Mouse (Mus musculus): Measurements from ENCODE around the gene H2-DMb2. TPM values are rescaled to one million over a fixed set of nuclear protein-coding genes. Genes with fewer than 3 reads are reported as not detected.
"Not testable (repeated sequence)": the region's sequence is repeated elsewhere in the genome, so short reads cannot be mapped to it uniquely, and the experiment has no call there.

Gene H2-DMb2
- polyA plus RNA-seq, 1 experiment from 2014 or later = 0.18 TPM

DNA sequence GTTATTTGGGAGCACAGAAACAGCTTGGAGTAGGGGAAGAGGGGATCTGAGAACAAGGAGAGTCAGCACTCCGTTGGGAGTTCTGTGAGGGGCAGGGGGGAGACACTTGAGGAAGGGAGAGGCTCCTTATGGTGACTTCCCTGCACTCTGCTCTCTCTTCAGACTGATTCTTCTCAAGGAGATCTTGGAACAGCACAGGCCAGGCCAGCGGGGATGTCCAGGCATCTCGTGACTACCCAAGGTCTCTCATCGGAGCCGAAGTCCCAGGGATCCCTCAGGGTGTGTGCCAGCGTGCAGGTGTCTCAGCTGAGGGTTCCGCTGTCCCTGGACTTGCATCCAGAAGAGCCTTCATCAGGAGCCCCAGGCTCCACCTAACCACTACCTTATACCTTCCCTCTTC is 4.5 kb upstream of the H2-DMb2 start:
- ATAC-seq (no peak), DNase-seq (ENCODE audit: low spot score) (no peak)
- H3K4me2 ChIP-seq (ENCODE audit: low read length) = no peak overlapping the region
- H3K9ac ChIP-seq (ENCODE audit: low read length) = no peak overlapping the region
- no peak overlapping the region for H3K4me3 ChIP-seq (ENCODE audit: low read depth, low read length)
- H3K36me3 ChIP-seq (ENCODE audit: control insufficient read depth, insufficient read depth, low read length) = no peaks in the 10 kb centered on the region
- 74% methylated on average over 7 of the region's 7 CpGs for WGBS
- H3K27me3 ChIP-seq (replicated peaks; ENCODE audit: control insufficient read depth, insufficient read depth, low read length) = peaks cover 41% of the 10 kb centered on the region
- no peak overlapping the region for H3K27ac ChIP-seq (ENCODE audit: low read depth, low read length)
- no peaks in the 10 kb centered on the region for H3K4me1 ChIP-seq (ENCODE audit: control insufficient read depth, insufficient read depth, low read length)
- H3K9me3 ChIP-seq (replicated peaks; ENCODE audit: control insufficient read depth, low read length) = no peaks in the 10 kb centered on the region

DNA sequence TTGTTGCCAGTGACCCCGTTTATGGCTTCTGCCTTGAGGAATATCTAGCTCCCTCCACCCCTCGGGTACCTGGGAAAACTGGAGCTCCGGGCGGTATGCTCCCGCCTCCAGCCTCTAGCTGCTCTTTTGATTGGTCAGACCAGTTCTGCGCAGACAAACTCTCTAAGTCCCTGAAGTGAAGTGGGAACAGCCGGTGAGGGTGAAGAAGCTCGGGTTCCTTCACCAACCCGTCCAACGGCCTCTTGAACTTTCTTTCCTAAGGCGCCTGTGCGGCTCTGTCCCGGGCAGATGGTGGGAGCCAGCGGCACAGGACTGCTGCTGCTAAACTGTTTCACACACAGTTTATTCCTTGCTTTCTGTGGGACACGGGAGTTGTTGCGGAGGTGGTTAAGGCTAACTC is 3.7 kb upstream of the H2-DMb2 start:
- H3K36me3 ChIP-seq (ENCODE audit: control insufficient read depth, insufficient read depth, low read length) = no peaks in the 10 kb centered on the region
- ATAC-seq = no peak
- H3K9me3 ChIP-seq (replicated peaks; ENCODE audit: control insufficient read depth, low read length) = no peaks in the 10 kb centered on the region
- peak; percentile 38 for DNase-seq (ENCODE audit: low spot score)
- peak overlapping the region; percentile 46 for H3K4me2 ChIP-seq (ENCODE audit: low read length)
- peak overlapping the region; percentile 21; the same call in 1 of the 2 replicates for H3K9ac ChIP-seq (ENCODE audit: low read length)
- WGBS = 1% methylated on average over 16 of the region's 16 CpGs
- H3K4me3 ChIP-seq (ENCODE audit: low read depth, low read length) = peak overlapping the region; percentile 14
- no peak overlapping the region for H3K27ac ChIP-seq (ENCODE audit: low read depth, low read length)
- no peaks in the 10 kb centered on the region for H3K4me1 ChIP-seq (ENCODE audit: control insufficient read depth, insufficient read depth, low read length)
- H3K27me3 ChIP-seq (replicated peaks; ENCODE audit: control insufficient read depth, insufficient read depth, low read length) = peaks cover 41% of the 10 kb centered on the region

DNA sequence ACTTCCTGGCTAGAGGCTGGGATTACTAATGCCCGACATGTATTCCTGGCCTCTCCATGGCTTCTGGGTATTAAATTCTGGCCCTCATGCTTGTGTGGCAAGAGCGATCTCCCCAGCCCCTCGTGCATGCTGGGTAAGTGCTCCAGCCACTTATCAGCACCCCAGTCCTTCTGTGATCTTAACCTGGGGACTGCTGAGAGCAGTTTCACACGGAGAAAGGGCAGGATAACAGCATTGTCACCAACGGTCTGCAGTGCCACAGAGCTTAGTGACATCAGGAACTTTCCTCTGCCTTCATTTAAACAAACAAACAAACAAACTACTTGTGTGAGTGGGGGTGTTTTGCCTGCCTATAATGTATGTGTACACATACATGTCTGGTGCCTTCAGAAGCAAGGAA is 2.9 kb upstream of the H2-DMb2 start:
- H3K27me3 ChIP-seq (replicated peaks; ENCODE audit: control insufficient read depth, insufficient read depth, low read length) = peaks cover 41% of the 10 kb centered on the region
- DNase-seq (ENCODE audit: low spot score) = no peak

DNA sequence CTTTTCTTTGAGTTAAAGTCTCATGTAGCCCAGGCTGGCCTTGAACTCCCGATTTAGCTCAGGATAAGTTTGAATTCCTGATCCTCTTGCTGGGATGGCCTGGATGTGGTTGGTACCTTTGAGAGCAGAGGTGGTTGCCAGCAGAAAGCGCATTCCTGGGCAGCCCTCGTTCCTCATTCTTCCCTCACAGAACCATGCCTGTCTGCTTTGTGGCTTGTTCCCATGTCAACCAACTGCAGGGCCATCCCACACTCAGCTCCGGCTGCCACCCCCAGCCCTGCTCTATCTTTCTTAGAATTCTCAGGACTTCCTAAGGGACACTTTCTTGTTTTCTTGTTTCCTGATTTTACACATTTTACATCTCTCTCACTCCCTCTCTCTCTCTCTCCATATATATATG is 1.7 kb upstream of the H2-DMb2 start:
- Histone ChIP-seq H3K4me1 (ENCODE audit: control insufficient read depth, insufficient read depth, low read length) (no peaks in the 10 kb centered on the region), H3K27ac (ENCODE audit: low read depth, low read length) (no peak overlapping the region), H3K4me2 (ENCODE audit: low read length) (no peak overlapping the region), H3K9me3 (replicated peaks; ENCODE audit: control insufficient read depth, low read length) (no peaks in the 10 kb centered on the region), H3K27me3 (replicated peaks; ENCODE audit: control insufficient read depth, insufficient read depth, low read length) (peaks cover 41% of the 10 kb centered on the region), H3K36me3 (ENCODE audit: control insufficient read depth, insufficient read depth, low read length) (no peaks in the 10 kb centered on the region), H3K9ac (ENCODE audit: low read length) (no peak overlapping the region), H3K4me3 (ENCODE audit: low read depth, low read length) (no peak overlapping the region)
- ATAC-seq (no peak), DNase-seq (ENCODE audit: low spot score) (no peak)
- 47% methylated on average over 4 of the region's 4 CpGs for WGBS

More for the DNA sequence above, 2.9 kb upstream of the H2-DMb2 start:
- H3K9me3 ChIP-seq (replicated peaks; ENCODE audit: control insufficient read depth, low read length) = no peaks in the 10 kb centered on the region
- no peaks in the 10 kb centered on the region for H3K4me1 ChIP-seq (ENCODE audit: control insufficient read depth, insufficient read depth, low read length)
- ATAC-seq = no peak
- 14% methylated on average over 5 of the region's 5 CpGs for WGBS
- no peak overlapping the region for H3K4me3 ChIP-seq (ENCODE audit: low read depth, low read length)
- H3K27ac ChIP-seq (ENCODE audit: low read depth, low read length) = no peak overlapping the region
- H3K4me2 ChIP-seq (ENCODE audit: low read length) = no peak overlapping the region
- no peak overlapping the region for H3K9ac ChIP-seq (ENCODE audit: low read length)
- no peaks in the 10 kb centered on the region for H3K36me3 ChIP-seq (ENCODE audit: control insufficient read depth, insufficient read depth, low read length)

DNA sequence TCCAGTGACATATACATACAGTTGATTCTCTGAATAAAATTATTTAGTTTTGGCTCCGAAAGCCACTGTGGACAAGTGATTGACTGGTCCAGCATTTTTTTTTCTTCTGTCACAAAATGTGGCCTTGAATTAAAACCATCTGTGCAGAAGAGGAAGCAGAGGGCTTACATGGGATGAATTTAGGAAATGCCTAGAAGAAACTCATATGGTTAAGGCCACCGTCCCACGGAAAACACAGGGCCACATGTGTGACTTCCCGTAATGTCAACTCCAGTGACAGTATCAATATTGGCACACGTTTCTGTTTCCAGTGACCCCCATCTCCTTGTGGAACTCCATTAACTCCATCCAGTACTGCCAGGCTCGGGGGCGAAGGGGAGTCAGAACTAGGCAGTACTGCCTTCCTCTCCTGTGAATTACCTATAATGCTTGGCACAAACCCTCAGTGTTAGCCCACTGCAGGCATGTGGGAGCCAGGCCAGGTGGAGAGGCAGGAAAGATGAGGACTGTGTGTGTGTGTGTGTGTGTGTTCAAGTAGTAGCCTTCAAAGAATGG is 574 bp upstream of the H2-DMb2 start:
- WGBS = 90% methylated on average over 7 of the region's 7 CpGs

DNA sequence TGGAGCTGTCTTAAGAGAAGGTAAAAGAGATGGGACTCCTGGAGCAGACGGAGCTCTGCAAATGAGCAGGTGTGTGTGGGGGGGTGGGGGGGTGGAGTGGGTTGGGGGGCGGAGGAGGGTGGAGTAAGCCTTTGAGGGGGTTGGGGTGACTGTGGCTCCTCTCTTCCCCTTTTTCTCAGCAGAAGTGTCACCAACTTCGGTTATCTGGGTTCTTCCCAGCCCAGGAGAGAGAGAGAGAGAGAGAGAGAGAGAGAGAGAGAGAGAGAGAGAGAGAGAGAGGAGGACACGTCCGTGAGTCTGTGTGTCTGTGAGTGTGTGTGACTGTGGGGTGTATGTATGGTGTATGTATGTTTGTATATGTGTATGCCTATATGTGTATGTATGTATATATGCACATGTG is 354 bp downstream of the H2-DMb2 start:
- no peak for DNase-seq (ENCODE audit: low spot score)
- H3K4me2 ChIP-seq (ENCODE audit: low read length) = no peak overlapping the region
- no peak for ATAC-seq
- H3K9ac ChIP-seq (ENCODE audit: low read length) = no peak overlapping the region
- no peak overlapping the region for H3K4me3 ChIP-seq (ENCODE audit: low read depth, low read length)
- WGBS = 68% methylated on average over 5 of the region's 5 CpGs
- H3K4me1 ChIP-seq (ENCODE audit: control insufficient read depth, insufficient read depth, low read length) = no peaks in the 10 kb centered on the region
- H3K27ac ChIP-seq (ENCODE audit: low read depth, low read length) = no peak overlapping the region
- no peaks in the 10 kb centered on the region for H3K9me3 ChIP-seq (replicated peaks; ENCODE audit: control insufficient read depth, low read length)
- H3K36me3 ChIP-seq (ENCODE audit: control insufficient read depth, insufficient read depth, low read length) = no peaks in the 10 kb centered on the region
- peaks cover 31% of the 10 kb centered on the region for H3K27me3 ChIP-seq (replicated peaks; ENCODE audit: control insufficient read depth, insufficient read depth, low read length)

More for the DNA sequence above, 574 bp upstream of the H2-DMb2 start:
- no peak overlapping the region for H3K4me3 ChIP-seq (ENCODE audit: low read depth, low read length)
- peaks cover 38% of the 10 kb centered on the region for H3K27me3 ChIP-seq (replicated peaks; ENCODE audit: control insufficient read depth, insufficient read depth, low read length)
- H3K9me3 ChIP-seq (replicated peaks; ENCODE audit: control insufficient read depth, low read length) = no peaks in the 10 kb centered on the region
- H3K4me2 ChIP-seq (ENCODE audit: low read length) = no peak overlapping the region
- H3K27ac ChIP-seq (ENCODE audit: low read depth, low read length) = no peak overlapping the region
- H3K9ac ChIP-seq (ENCODE audit: low read length) = no peak overlapping the region
- H3K4me1 ChIP-seq (ENCODE audit: control insufficient read depth, insufficient read depth, low read length) = no peaks in the 10 kb centered on the region
- no peak for ATAC-seq
- no peaks in the 10 kb centered on the region for H3K36me3 ChIP-seq (ENCODE audit: control insufficient read depth, insufficient read depth, low read length)
- DNase-seq (ENCODE audit: low spot score) = no peak

DNA sequence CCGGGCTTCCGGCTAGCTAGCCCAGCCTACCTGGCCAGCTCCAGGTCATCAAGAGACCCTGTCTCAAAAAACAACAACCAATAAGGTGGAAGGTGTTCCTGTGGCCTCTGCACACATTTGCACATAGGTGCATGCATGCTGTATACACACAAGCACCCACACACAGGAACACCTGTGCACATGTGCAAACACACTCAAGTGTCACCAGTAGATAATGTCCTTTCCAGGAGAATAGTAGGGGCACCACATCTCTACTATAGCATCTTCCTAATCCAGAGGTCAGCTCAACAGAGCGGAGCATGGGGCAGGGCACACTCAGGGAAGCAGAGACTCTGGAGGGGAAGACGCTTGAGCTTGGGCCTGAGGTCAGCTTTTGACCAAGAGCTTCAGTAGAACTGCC is 1.1 kb downstream of the H2-DMb2 start:
- H3K27me3 ChIP-seq (replicated peaks; ENCODE audit: control insufficient read depth, insufficient read depth, low read length) = peaks cover 23% of the 10 kb centered on the region
- 89% methylated on average over 3 of the region's 4 CpGs for WGBS
- not testable (repeated sequence) for H3K9ac ChIP-seq (ENCODE audit: low read length); H3K27ac ChIP-seq (ENCODE audit: low read depth, low read length); H3K4me1 ChIP-seq (ENCODE audit: control insufficient read depth, insufficient read depth, low read length); H3K4me3 ChIP-seq (ENCODE audit: low read depth, low read length); H3K4me2 ChIP-seq (ENCODE audit: low read length); DNase-seq (ENCODE audit: low spot score); H3K36me3 ChIP-seq (ENCODE audit: control insufficient read depth, insufficient read depth, low read length); ATAC-seq; H3K9me3 ChIP-seq (replicated peaks; ENCODE audit: control insufficient read depth, low read length)

DNA sequence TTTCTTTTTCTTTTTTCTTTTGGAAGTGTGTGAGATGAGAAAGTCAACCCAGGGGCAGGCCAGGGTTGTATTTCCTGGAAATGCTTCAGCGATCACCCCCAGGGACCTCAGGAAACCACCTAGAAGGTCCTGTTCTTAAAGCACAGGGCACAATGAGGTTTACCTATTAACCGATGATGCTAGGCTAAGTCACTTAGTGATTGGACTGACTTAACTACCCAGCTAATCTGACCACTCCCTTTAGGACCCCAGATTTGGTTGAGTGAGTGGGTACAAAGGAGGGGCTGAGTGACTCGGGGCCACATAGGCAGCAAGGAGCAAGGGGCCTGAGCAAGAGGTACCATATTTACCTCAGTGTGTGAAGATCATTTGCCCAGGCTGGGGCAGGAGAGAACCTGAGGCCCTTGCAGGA is 1.9 kb downstream of the H2-DMb2 start:
- Histone ChIP-seq H3K4me1 (ENCODE audit: control insufficient read depth, insufficient read depth, low read length) (no peaks in the 10 kb centered on the region), H3K4me3 (ENCODE audit: low read depth, low read length) (no peak overlapping the region), H3K9me3 (replicated peaks; ENCODE audit: control insufficient read depth, low read length) (no peaks in the 10 kb centered on the region), H3K27me3 (replicated peaks; ENCODE audit: control insufficient read depth, insufficient read depth, low read length) (peaks cover 16% of the 10 kb centered on the region), H3K27ac (ENCODE audit: low read depth, low read length) (no peak overlapping the region), H3K4me2 (ENCODE audit: low read length) (no peak overlapping the region), H3K9ac (ENCODE audit: low read length) (no peak overlapping the region), H3K36me3 (ENCODE audit: control insufficient read depth, insufficient read depth, low read length) (no peaks in the 10 kb centered on the region)
- no peak for DNase-seq (ENCODE audit: low spot score)
- ATAC-seq = no peak
- WGBS = 69% methylated on average over 3 of the region's 3 CpGs

DNA sequence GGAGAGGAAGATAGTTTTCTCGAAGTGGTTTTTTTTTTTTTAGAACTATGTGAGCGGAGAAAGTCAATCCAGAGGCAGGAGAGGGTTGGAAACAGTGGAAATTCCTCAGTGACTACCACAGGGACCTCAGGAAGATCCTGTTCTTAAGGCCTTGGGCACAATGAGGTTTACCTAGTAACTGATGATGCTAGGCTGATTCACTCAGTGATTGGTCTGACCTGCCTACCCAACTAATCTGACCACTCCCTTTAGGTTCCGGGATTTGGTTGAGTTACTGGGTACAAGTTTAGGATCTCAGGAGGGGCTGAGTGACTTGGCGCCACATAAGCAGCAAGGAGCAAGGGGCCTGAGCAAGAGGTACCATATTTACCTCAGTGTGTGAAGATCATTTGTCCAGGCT is 9.8 kb downstream of the H2-DMb2 start, which contains the start of gene H2-DMb1:
Gene H2-DMb1 (plus strand): TSS at position 150 of the 400 bp plus-strand sequence.
- Histone ChIP-seq H3K4me1 (ENCODE audit: control insufficient read depth, insufficient read depth, low read length) (no peaks in the 10 kb centered on the region), H3K36me3 (ENCODE audit: control insufficient read depth, insufficient read depth, low read length) (no peaks in the 10 kb centered on the region), H3K9ac (ENCODE audit: low read length) (no peak within 1 kb of the TSS), H3K9me3 (replicated peaks; ENCODE audit: control insufficient read depth, low read length) (no peaks in the 10 kb centered on the region), H3K4me3 (ENCODE audit: low read depth, low read length) (no peak within 1 kb of the TSS), H3K4me2 (ENCODE audit: low read length) (no peak within 1 kb of the TSS), H3K27ac (ENCODE audit: low read depth, low read length) (no peak within 1 kb of the TSS), H3K27me3 (replicated peaks; ENCODE audit: control insufficient read depth, insufficient read depth, low read length) (no peaks in the 10 kb centered on the region)
- ATAC-seq (no peak), DNase-seq (ENCODE audit: low spot score) (peak; percentile 45)
- 60% methylated on average over 4 of the region's 4 CpGs for WGBS

Data from forebrain, embryonic 14.5 days (tissue).